Mouse (Mus musculus): Measurements from ENCODE around the gene Rhbdd3. TPM values are rescaled to one million over a fixed set of nuclear protein-coding genes. Genes with fewer than 3 reads are reported as not detected.
A peak's percentile ranks its signal among the peaks of the same experiment; 100 is the strongest.

The Rhbdd3 gene
- total and polyA plus RNA-seq, 3 experiments = 35.9 to 55.7 TPM; not detected in 1

DNA sequence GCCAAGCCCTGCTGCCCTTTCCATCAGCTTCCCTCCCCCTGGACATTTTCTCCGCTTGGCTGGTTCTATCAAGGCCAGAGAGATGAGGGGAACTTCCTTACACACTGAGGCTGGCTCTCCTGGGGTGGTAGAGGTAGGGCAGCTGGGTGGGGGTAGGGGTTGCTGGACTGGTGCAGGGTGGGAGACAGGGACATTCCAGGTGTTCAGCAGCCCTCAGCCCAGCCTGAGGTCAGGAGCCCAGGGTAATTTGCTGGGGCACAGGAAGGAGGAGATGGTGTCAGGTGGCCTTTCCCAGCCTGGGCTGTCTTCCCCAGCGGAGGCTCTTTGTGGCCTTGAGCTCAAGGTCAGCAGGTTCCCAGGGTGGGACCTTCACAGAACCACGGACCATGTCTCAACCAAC lies 46.9 kb downstream of the Rhbdd3 start:
- no peak overlapping the region for H3K27ac ChIP-seq (ENCODE audit: control insufficient read depth, low read depth, low read length)
- no peak for TF ChIP-seq MYB (IDR thresholded peaks at IDR 0.05; ENCODE audit: low read depth, low read length)
- no peak for TF ChIP-seq E2F4 (IDR thresholded peaks at IDR 0.05; ENCODE audit: borderline replicate concordance, low read depth, low read length)
- TF ChIP-seq TBP (IDR thresholded peaks at IDR 0.05; ENCODE audit: low read depth, low read length) = no peak
- TF ChIP-seq SIN3A (IDR thresholded peaks at IDR 0.05; ENCODE audit: low read length) = no peak
- TF ChIP-seq CHD2 (IDR thresholded peaks at IDR 0.05; ENCODE audit: low read length) = no peak
- TF ChIP-seq ZKSCAN1 (IDR thresholded peaks at IDR 0.05; ENCODE audit: low read depth, low read length) = no peak
- no peak for TF ChIP-seq POLR2AphosphoS5 (IDR thresholded peaks at IDR 0.05; ENCODE audit: borderline replicate concordance, low read depth, low read length)
- TF ChIP-seq POLR2A (IDR thresholded peaks at IDR 0.05; ENCODE audit: control insufficient read depth in 1 of 2, insufficient read depth in 1 of 2, low read depth in 1 of 2, low read length in 2 of 2, poor library complexity in 1 of 2) = no peak
- no peak for TF ChIP-seq MAZ (IDR thresholded peaks at IDR 0.05; ENCODE audit: low read depth, low read length)
- TF ChIP-seq CHD1 (IDR thresholded peaks at IDR 0.05; ENCODE audit: low read depth, low read length) = no peak
- no peak for TF ChIP-seq UBTF (IDR thresholded peaks at IDR 0.05; ENCODE audit: borderline replicate concordance, insufficient read depth, low read depth, low read length)
- no peak for TF ChIP-seq ZNF384 (IDR thresholded peaks at IDR 0.05; ENCODE audit: low read depth, low read length)
- TF ChIP-seq HCFC1 (IDR thresholded peaks at IDR 0.05; ENCODE audit: low read depth, low read length) = no peak
- no peak for TF ChIP-seq JUND (IDR thresholded peaks at IDR 0.05; ENCODE audit: low read depth, low read length)
- H3K27me3 ChIP-seq (ENCODE audit: control insufficient read depth in 1 of 2, insufficient read depth in 2 of 2, low read length in 2 of 2) = no peaks in the 10 kb centered on the region

GRCm38 (mm10) chr11:5149249-5149648 lies 50.5 kb downstream of the Rhbdd3 start:
- DNase-seq (ENCODE audit: low read depth, low spot score) = peak; percentile 69
- Histone ChIP-seq H3K4me3 (ENCODE audit: control insufficient read depth in 1 of 2, insufficient read depth in 1 of 2, low read depth in 2 of 2, low read length in 2 of 2) (peak overlapping the region; percentile 3 to 35; a peak in 3 of 4 replicates), H3K4me1 (ENCODE audit: control insufficient read depth in 1 of 2, insufficient read depth in 2 of 2, low read length in 2 of 2) (peaks cover 15 to 24% of the 10 kb centered on the region in 2 experiments; a peak in 3 of 4 replicates), H3K9me3 (replicated peaks; ENCODE audit: insufficient read depth, low read length) (no peaks in the 10 kb centered on the region), H3K79me2 (ENCODE audit: control insufficient read depth, insufficient read depth, low read length, poor library complexity) (no peaks in the 10 kb centered on the region), H3K9ac (ENCODE audit: control insufficient read depth, low read depth, low read length, poor library complexity, severe bottlenecking) (peak overlapping the region; percentile 57), H3K36me3 (ENCODE audit: control insufficient read depth in 1 of 2, insufficient read depth in 2 of 2, low read length in 2 of 2) (peaks cover 0 to 11% of the 10 kb centered on the region in 2 experiments; a peak in 2 of 4 replicates), H3K27me3 (ENCODE audit: control insufficient read depth in 1 of 2, insufficient read depth in 2 of 2, low read length in 2 of 2) (no peaks in the 10 kb centered on the region), H3K27ac (ENCODE audit: control insufficient read depth, low read depth, low read length) (peak overlapping the region; percentile 33; the same call in 1 of the 2 replicates)
- TF ChIP-seq NELFE (IDR thresholded peaks at IDR 0.05; ENCODE audit: low read depth, low read length) (0 out of 2 replicates have a peak, but pooled peaks have one; percentile 16), MYB (IDR thresholded peaks at IDR 0.05; ENCODE audit: low read depth, low read length) (peak; percentile 63; the same call in 1 of the 2 replicates), EP300 (IDR thresholded peaks at IDR 0.05; ENCODE audit: low read depth in 1 of 2, low read length in 2 of 2) (peak; percentile 42 to 62; a peak in 2 of 4 replicates), SIN3A (IDR thresholded peaks at IDR 0.05; ENCODE audit: low read length) (0 out of 2 replicates have a peak, but pooled peaks have one; percentile 14), POLR2AphosphoS2 (IDR thresholded peaks at IDR 0.05; ENCODE audit: low read length) (no peak)

More for the DNA sequence above, 46.9 kb downstream of the Rhbdd3 start:
- Histone ChIP-seq H3K4me3 (ENCODE audit: control insufficient read depth in 1 of 2, insufficient read depth in 1 of 2, low read depth in 2 of 2, low read length in 2 of 2) (no peak overlapping the region), H3K4me1 (ENCODE audit: control insufficient read depth in 1 of 2, insufficient read depth in 2 of 2, low read length in 2 of 2) (peaks cover 15 to 25% of the 10 kb centered on the region in 2 experiments; a peak in 3 of 4 replicates), H3K9me3 (replicated peaks; ENCODE audit: insufficient read depth, low read length) (no peaks in the 10 kb centered on the region), H3K79me2 (ENCODE audit: control insufficient read depth, insufficient read depth, low read length, poor library complexity) (no peaks in the 10 kb centered on the region), H3K36me3 (ENCODE audit: control insufficient read depth in 1 of 2, insufficient read depth in 2 of 2, low read length in 2 of 2) (peaks cover 0 to 11% of the 10 kb centered on the region in 2 experiments; a peak in 2 of 4 replicates), H3K9ac (ENCODE audit: control insufficient read depth, low read depth, low read length, poor library complexity, severe bottlenecking) (no peak overlapping the region)
- no peak for DNase-seq (ENCODE audit: low read depth, low spot score)
